Mouse (Mus musculus) lung, embryonic 15.5 days (tissue): ENCODE measurements around the gene Ccer1. TPM values are rescaled to one million over a fixed set of nuclear protein-coding genes. Genes with fewer than 3 reads are reported as not detected.
"Not testable (repeated sequence)": the region's sequence is repeated elsewhere in the genome, so short reads cannot be mapped to it uniquely, and the experiment has no call there.

Experiments
- ATAC-seq: fragments of 200-750 bp; cut with Nextera tagmentation; 2 replicates; pipeline ENCODE4 v1.8.0; 2017; ENCODE audit warnings: moderate number of reproducible peaks, borderline replicate concordance; ENCODE audit not compliant: low FRiP score, low TSS enrichment; ENCODE audit errors: extremely low read depth
- H3K27ac ChIP-seq: fragments of 300-500 bp; sonication (generic); 2 replicates; pipeline ENCODE4 v1.5.1; 2015; ENCODE audit warnings: moderate library complexity, mild to moderate bottlenecking, inconsistent platforms
- H3K27me3 ChIP-seq: fragments of 300-500 bp; sonication (generic); 2 replicates; pipeline ENCODE4 v1.6.1; 2015; ENCODE audit warnings: inconsistent platforms
- H3K36me3 ChIP-seq: fragments of 300-500 bp; sonication (generic); 2 replicates; pipeline ENCODE4 v1.6.1; 2015; ENCODE audit warnings: inconsistent platforms
- H3K4me1 ChIP-seq: fragments of 300-500 bp; sonication (generic); 2 replicates; pipeline ENCODE4 v1.6.1; 2015; ENCODE audit warnings: inconsistent platforms
- H3K4me2 ChIP-seq: fragments of 300-500 bp; sonication (generic); 2 replicates; pipeline ENCODE4 v1.6.1; 2015; ENCODE audit warnings: inconsistent platforms, mild to moderate bottlenecking, moderate library complexity
- H3K4me3 ChIP-seq: fragments of 300-500 bp; sonication (generic); 2 replicates; pipeline ENCODE4 v1.5.1; 2015; ENCODE audit warnings: mild to moderate bottlenecking, inconsistent platforms
- H3K9ac ChIP-seq: fragments of 300-500 bp; sonication (generic); 2 replicates; pipeline ENCODE4 v1.6.1; 2015; ENCODE audit warnings: inconsistent platforms
- H3K9me3 ChIP-seq: fragments of 300-500 bp; sonication (generic); 2 replicates; pipeline ENCODE4 v1.6.1; 2016; ENCODE audit warnings: inconsistent platforms
- WGBS: fragments of 180-500 bp; shearing (Covaris S2); methylation state at CpG from one replicate; pipeline ENCODE4 v1.1.7; 2015; 5-methylcytosine and 5-hydroxymethylcytosine counted together
- polyA plus RNA-seq: library from polyadenylated mRNA; unstranded; fragments of >200 nt; fragmentation: Nextera tagmentation; extraction: Ambion mirVana; gene quantifications from 2 replicates; pipeline ENCODE4 v1.2.1, GENCODE M21; 2015

Gene Ccer1
- polyA plus RNA-seq, 1 experiment from 2014 or later, result not detected

DNA sequence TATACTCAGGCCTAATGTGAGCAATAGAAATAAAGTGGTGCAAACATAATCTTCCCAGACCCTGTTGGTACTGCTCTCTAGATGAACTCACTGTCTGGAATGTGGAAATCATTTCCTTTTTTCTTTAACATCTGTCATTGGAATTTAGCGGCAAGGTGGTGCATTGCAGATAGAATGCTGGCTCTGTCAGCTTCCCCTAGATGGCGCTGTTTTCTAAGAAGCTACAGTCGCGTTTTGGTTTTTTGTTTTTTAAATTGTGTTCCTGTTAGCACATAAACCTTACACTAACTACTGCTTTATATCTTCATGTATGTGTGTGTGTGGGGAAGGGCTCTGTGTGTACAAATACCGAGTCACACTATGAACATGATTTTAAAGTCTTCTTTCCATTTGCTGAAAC, 19.8 kb downstream of the Ccer1 start:
- Histone ChIP-seq H3K9me3 (no peaks in the 10 kb centered on the region), H3K27me3 (no peaks in the 10 kb centered on the region), H3K27ac (no peak overlapping the region), H3K4me1 (peaks cover 8% of the 10 kb centered on the region; the same call in 1 of the 2 replicates), H3K4me3 (no peak overlapping the region), H3K36me3 (no peaks in the 10 kb centered on the region), H3K9ac (no peak overlapping the region), H3K4me2 (no peak overlapping the region)
- no peak for ATAC-seq
- WGBS, result 3% methylated on average over 5 of the region's 5 CpGs

- 69% methylated on average over 4 of the region's 4 CpGs for WGBS
- Histone ChIP-seq H3K9ac (no peak overlapping the region), H3K27ac (no peak overlapping the region), H3K4me3 (no peak overlapping the region), H3K4me2 (no peak overlapping the region), H3K9me3 (no peaks in the 10 kb centered on the region), H3K27me3 (no peaks in the 10 kb centered on the region), H3K4me1 (peaks cover 8% of the 10 kb centered on the region; the same call in 1 of the 2 replicates), H3K36me3 (no peaks in the 10 kb centered on the region)
- no peak for ATAC-seq
Measured at GRCm38 (mm10) chr10:97714584-97714983, 21.7 kb downstream of the Ccer1 start.

- H3K9ac ChIP-seq, result no peak overlapping the region
- no peaks in the 10 kb centered on the region for H3K36me3 ChIP-seq
- no peak overlapping the region for H3K27ac ChIP-seq
- H3K27me3 ChIP-seq, result no peaks in the 10 kb centered on the region
- no peak overlapping the region for H3K4me2 ChIP-seq
- 69% methylated on average over 3 of the region's 3 CpGs for WGBS
- H3K9me3 ChIP-seq, result no peaks in the 10 kb centered on the region
- H3K4me1 ChIP-seq, result peaks cover 8% of the 10 kb centered on the region; the same call in 1 of the 2 replicates
- ATAC-seq, result no peak
- H3K4me3 ChIP-seq, result no peak overlapping the region
Measured at GRCm38 (mm10) chr10:97715289-97715906, 22.5 kb downstream of the Ccer1 start.

DNA sequence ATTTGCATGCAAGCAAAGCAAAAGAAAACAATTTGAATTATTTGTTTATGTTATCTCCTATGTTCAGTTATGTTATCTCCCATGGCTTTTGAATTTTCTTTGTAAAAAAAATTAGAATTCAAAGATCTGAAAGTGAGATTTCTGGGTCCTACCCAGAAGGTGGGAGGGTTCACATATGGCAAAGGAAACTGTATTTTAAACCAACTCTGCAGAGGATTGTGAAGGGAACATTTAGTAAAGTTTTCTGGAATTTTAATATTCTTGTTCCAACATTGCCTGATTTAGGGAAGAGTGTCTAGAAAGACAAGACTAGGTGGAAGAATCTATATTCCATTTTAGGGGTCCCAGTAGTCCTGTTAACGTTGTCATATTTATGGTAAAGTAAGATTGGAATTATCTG, 24.4 kb downstream of the Ccer1 start:
- Histone ChIP-seq H3K4me3 (no peak overlapping the region), H3K27me3 (no peaks in the 10 kb centered on the region), H3K4me1 (peaks cover 8% of the 10 kb centered on the region; the same call in 1 of the 2 replicates), H3K9ac (no peak overlapping the region), H3K4me2 (no peak overlapping the region), H3K27ac (no peak overlapping the region), H3K36me3 (no peaks in the 10 kb centered on the region), H3K9me3 (no peaks in the 10 kb centered on the region)
- 69% methylated on average over 1 of the region's 1 CpGs for WGBS
- no peak for ATAC-seq

DNA sequence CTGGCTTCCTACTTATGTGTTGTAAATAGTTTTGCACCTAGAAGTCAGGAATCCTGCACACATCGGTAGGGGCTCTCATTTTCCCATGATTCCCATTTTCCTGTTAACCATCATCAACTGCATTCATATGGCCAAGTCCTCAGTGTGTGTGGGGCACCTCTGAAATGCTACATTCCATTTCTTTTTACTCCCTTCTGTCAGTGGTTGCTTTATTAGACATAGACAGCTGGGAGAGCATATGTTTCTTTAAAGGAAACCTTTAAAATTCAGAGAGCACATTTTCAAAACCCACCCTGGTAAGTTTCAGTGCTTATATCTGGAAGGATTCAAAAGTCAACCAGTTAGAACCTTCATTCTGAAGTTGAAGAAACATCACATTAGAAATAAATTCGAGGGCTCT, 25.2 kb downstream of the Ccer1 start:
- no peak for ATAC-seq
- 76% methylated on average over 2 of the region's 2 CpGs for WGBS
- no peak overlapping the region for H3K4me2 ChIP-seq
- H3K9me3 ChIP-seq, result no peaks in the 10 kb centered on the region
- H3K4me3 ChIP-seq, result no peak overlapping the region
- H3K36me3 ChIP-seq, result no peaks in the 10 kb centered on the region
- H3K27ac ChIP-seq, result no peak overlapping the region
- no peak overlapping the region for H3K9ac ChIP-seq
- H3K4me1 ChIP-seq, result peaks cover 4% of the 10 kb centered on the region; the same call in 1 of the 2 replicates
- no peaks in the 10 kb centered on the region for H3K27me3 ChIP-seq

DNA sequence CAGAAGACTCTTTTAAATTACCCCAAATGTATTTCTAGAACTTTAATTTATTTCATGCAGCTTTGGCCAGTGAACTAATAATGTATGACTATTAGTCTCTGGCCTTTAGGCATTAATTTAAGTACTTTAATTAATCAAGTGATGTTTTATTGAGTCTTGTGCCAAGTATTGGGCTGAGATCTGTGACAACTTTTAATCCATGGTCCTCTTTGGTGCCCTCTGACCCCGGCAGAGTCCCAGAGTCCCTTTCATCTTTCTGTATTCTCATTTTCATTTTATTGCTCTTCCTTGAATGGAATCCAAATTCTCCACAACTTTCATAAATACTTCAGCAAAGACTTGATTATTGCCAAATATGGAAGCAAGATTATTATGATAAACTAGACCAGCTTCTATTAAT, 27.8 kb downstream of the Ccer1 start:
- ATAC-seq, result peak; percentile 74; the same call in 1 of the 2 replicates
- H3K27ac ChIP-seq, result no peak overlapping the region
- H3K9ac ChIP-seq, result no peak overlapping the region
- no peaks in the 10 kb centered on the region for H3K9me3 ChIP-seq
- no peaks in the 10 kb centered on the region for H3K27me3 ChIP-seq
- H3K4me3 ChIP-seq, result no peak overlapping the region
- no peak overlapping the region for H3K4me2 ChIP-seq
- no peaks in the 10 kb centered on the region for H3K36me3 ChIP-seq
- WGBS, result 58% methylated on average over 1 of the region's 1 CpGs
- no peaks in the 10 kb centered on the region for H3K4me1 ChIP-seq

- no peak overlapping the region for H3K4me3 ChIP-seq
- H3K27me3 ChIP-seq, result no peaks in the 10 kb centered on the region
- no peak overlapping the region for H3K4me2 ChIP-seq
- ATAC-seq, result no peak
- H3K4me1 ChIP-seq, result no peaks in the 10 kb centered on the region
- H3K27ac ChIP-seq, result no peak overlapping the region
- no peak overlapping the region for H3K9ac ChIP-seq
- 95% methylated on average over 9 of the region's 9 CpGs for WGBS
- H3K36me3 ChIP-seq, result no peaks in the 10 kb centered on the region
- no peaks in the 10 kb centered on the region for H3K9me3 ChIP-seq
Measured at GRCm38 (mm10) chr10:97722709-97723108, 29.9 kb downstream of the Ccer1 start.

DNA sequence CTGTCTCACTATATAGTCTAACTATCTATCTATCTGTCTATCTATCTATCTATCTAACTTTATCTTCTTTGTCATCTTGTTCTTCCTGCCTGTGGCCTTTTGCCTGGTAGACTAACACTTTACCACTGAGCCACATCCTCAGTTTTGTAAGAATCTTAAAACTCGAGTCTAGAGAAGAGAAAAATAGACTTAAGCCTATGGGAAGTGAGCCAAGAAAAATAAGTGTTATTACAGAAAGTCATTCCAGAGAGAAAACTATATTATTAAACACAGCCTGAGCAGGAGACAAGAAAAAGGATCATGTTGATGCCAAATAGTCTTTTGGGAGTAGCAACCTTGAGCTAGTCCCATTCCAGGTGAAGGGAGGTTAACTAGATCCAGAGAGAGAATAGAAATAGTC, 33.1 kb downstream of the Ccer1 start:
- Histone ChIP-seq H3K9me3 (no peaks in the 10 kb centered on the region), H3K36me3 (no peaks in the 10 kb centered on the region), H3K4me1 (no peaks in the 10 kb centered on the region), H3K4me3 (no peak overlapping the region), H3K27ac (no peak overlapping the region), H3K9ac (no peak overlapping the region), H3K27me3 (no peaks in the 10 kb centered on the region), H3K4me2 (no peak overlapping the region)
- 15% methylated on average over 1 of the region's 1 CpGs for WGBS
- no peak for ATAC-seq

- not testable (repeated sequence) for H3K9me3 ChIP-seq, H3K36me3 ChIP-seq
Measured at GRCm38 (mm10) chr10:97726655-97727054, 33.8 kb downstream of the Ccer1 start, which contains the start of gene C030005K15Rik. Gene C030005K15Rik, minus strand, starts transcription at chr10:97726755.

More at GRCm38 (mm10) chr10:97726655-97727054, 33.8 kb downstream of the Ccer1 start, which contains the start of gene C030005K15Rik:
- not testable (repeated sequence) for ATAC-seq, H3K27me3 ChIP-seq, H3K4me3 ChIP-seq, H3K27ac ChIP-seq, H3K4me2 ChIP-seq, H3K9ac ChIP-seq, H3K4me1 ChIP-seq

Other genes starting within 250 kb of the Ccer1 start
- 165 and 210 TPM in 2 replicates for gene Dcn, start 213.4 kb upstream of the Ccer1 start, polyA plus RNA-seq
- 43.9 and 53.6 TPM in 2 replicates for gene Lum, start 127.9 kb upstream of the Ccer1 start, polyA plus RNA-seq
- gene Kera, start 86.2 kb upstream of the Ccer1 start, polyA plus RNA-seq, result 0.19 and 0.29 TPM in 2 replicates
- gene Epyc, start 49.0 kb upstream of the Ccer1 start, polyA plus RNA-seq, result 0.91 and 0.94 TPM in 2 replicates
- not detected in 2 replicates for gene C030005K15Rik, start 33.7 kb downstream of the Ccer1 start, polyA plus RNA-seq